Mouse (Mus musculus) retina, adult 2 months (tissue): ENCODE measurements around the gene Olfr1357.

ENCODE experiments used
- DNase-seq: peaks from one replicate; pipeline ENCODE4 v3.0.0-alpha.2; 2012; ENCODE audit warnings: low read depth, low spot score

Gene Olfr1357

GRCm38 (mm10) chr10:78581121-78581520 lies 36.8 kb downstream of the Olfr1357 start:
- no peak for DNase-seq

- no peak for DNase-seq
Observed at GRCm38 (mm10) chr10:78578204-78578603, 39.7 kb downstream of the Olfr1357 start.

GRCm38 (mm10) chr10:78576435-78577184 lies 41.3 kb downstream of the Olfr1357 start:
- DNase-seq = no peak

- no peak for DNase-seq
Observed at GRCm38 (mm10) chr10:78575690-78576089, 42.2 kb downstream of the Olfr1357 start.

GRCm38 (mm10) chr10:78575105-78575632 lies 42.7 kb downstream of the Olfr1357 start:
- DNase-seq = no peak

- peak; percentile 89 for DNase-seq
Observed at GRCm38 (mm10) chr10:78574250-78575104, 43.4 kb downstream of the Olfr1357 start, which contains the start of gene Ilvbl. TSS of gene Ilvbl (plus strand) at chr10:78574346.

GRCm38 (mm10) chr10:78573226-78573625 lies 44.6 kb downstream of the Olfr1357 start:
- no peak for DNase-seq

GRCm38 (mm10) chr10:78570897-78571296 lies 47.0 kb downstream of the Olfr1357 start:
- no peak for DNase-seq

GRCm38 (mm10) chr10:78570416-78570815 lies 47.5 kb downstream of the Olfr1357 start:
- no peak for DNase-seq

- DNase-seq = no peak
Observed at GRCm38 (mm10) chr10:78569686-78570085, 48.2 kb downstream of the Olfr1357 start.

GRCm38 (mm10) chr10:78569191-78569590 lies 48.7 kb downstream of the Olfr1357 start:
- DNase-seq = no peak

GRCm38 (mm10) chr10:78565070-78565469 lies 52.8 kb downstream of the Olfr1357 start:
- no peak for DNase-seq
